Mouse (Mus musculus) stomach, embryonic 15.5 days (tissue): ENCODE measurements around the gene Gpr183. TPM values are rescaled to one million over a fixed set of nuclear protein-coding genes. Genes with fewer than 3 reads are reported as not detected.

Experiments
- ATAC-seq: fragments of 200-750 bp; cut with Nextera tagmentation; 2 replicates; pipeline ENCODE4 v1.8.0; 2017; ENCODE audit warnings: low read depth, moderate number of reproducible peaks, moderate TSS enrichment; ENCODE audit not compliant: insufficient read depth, low FRiP score
- H3K27ac ChIP-seq: fragments of 300-500 bp; sonication (generic); 2 replicates; pipeline ENCODE4 v1.5.1; 2015; ENCODE audit warnings: mild to moderate bottlenecking, inconsistent platforms
- H3K27me3 ChIP-seq: fragments of 300-500 bp; sonication (generic); replicated peaks from 2 replicates; pipeline ENCODE4 v1.6.1; 2015; ENCODE audit warnings: inconsistent platforms
- H3K36me3 ChIP-seq: fragments of 300-500 bp; sonication (generic); 2 replicates; pipeline ENCODE4 v1.6.1; 2015; ENCODE audit warnings: inconsistent platforms
- H3K4me1 ChIP-seq: fragments of 300-500 bp; sonication (generic); 2 replicates; pipeline ENCODE4 v1.6.1; 2015; ENCODE audit warnings: inconsistent platforms
- H3K4me2 ChIP-seq: fragments of 300-500 bp; sonication (generic); 2 replicates; pipeline ENCODE4 v1.6.1; 2015; ENCODE audit warnings: mild to moderate bottlenecking, inconsistent platforms
- H3K4me3 ChIP-seq: fragments of 300-500 bp; sonication (generic); replicated peaks from 2 replicates; pipeline ENCODE4 v1.5.1; 2015; ENCODE audit warnings: inconsistent platforms
- H3K9ac ChIP-seq: fragments of 300-500 bp; sonication (generic); 2 replicates; pipeline ENCODE4 v1.6.1; 2015; ENCODE audit warnings: inconsistent platforms
- H3K9me3 ChIP-seq: fragments of 300-500 bp; sonication (generic); 2 replicates; pipeline ENCODE4 v1.6.1; 2016; ENCODE audit warnings: inconsistent platforms
- WGBS: fragments of 180-500 bp; shearing (Covaris S2); methylation state at CpG from one replicate; pipeline ENCODE4 v1.1.7; 2015; 5-methylcytosine and 5-hydroxymethylcytosine counted together
- polyA plus RNA-seq: library from polyadenylated mRNA; unstranded; fragments of >200 nt; fragmentation: Nextera tagmentation; extraction: Ambion mirVana; gene quantifications from 2 replicates; pipeline ENCODE4 v1.2.1, GENCODE M21; 2015

The Gpr183 gene
- 4.1 and 4.3 TPM in 2 replicates for polyA plus RNA-seq

DNA sequence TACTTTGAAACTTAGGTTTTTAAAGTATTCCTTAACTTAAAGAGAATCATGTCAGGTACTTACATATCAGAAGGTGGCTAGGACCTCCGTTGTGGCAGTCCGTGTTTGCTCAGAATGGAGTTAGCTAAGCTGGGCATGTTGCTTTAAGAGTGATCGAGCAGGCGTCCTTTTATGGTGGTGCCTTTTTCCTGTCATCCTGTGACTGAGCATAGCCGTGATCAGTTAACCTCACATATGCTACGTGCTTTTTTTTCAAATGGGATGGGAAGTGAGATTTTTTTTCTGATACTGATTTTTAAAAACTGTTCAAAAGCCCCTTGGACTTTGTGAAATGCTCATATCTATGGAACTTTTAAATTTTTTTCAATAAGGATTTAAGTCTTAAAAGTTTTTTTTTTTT, at the start of gene Gpr183:
Gene Gpr183, minus strand, starts transcription at position 206 of the 400 bp plus-strand sequence.
- H3K27ac ChIP-seq: peak within 1 kb of the TSS; percentile 42; the same call in 1 of the 2 replicates
- H3K9ac ChIP-seq: no peak within 1 kb of the TSS

DNA sequence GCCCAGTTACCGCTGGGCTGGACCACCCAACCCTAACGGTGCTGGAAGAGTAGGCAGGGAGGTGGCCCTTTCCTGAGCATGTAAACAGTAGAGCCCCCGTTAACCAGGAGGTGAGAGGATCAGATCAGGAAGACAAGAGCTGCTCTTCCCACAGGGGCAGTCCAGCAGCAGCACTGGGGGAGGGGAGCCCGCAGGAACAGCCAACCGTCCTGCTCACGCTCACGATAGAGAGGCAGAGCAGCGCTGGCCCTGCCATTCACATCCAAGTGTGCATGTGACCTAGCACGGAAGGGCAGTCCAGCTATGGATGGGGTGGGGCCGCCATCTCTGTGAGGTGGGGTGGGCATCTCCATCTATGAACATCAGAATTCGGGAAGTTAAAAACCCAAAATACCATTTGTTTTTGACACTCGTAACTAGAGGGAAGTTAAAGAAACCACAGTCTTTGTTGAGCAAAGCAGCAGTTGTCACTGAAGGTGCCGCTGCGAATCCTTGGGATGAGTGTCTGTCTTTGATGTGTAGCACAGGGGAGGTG, 48.5 kb upstream of the Gpr183 start:
- ATAC-seq: no peak
- Histone ChIP-seq H3K27ac (no peak overlapping the region), H3K4me1 (no peaks in the 10 kb centered on the region), H3K4me2 (no peak overlapping the region), H3K36me3 (peaks cover 7% of the 10 kb centered on the region; the same call in 1 of the 2 replicates), H3K9ac (no peak overlapping the region), H3K27me3 (no peaks in the 10 kb centered on the region), H3K9me3 (no peaks in the 10 kb centered on the region), H3K4me3 (no peak overlapping the region)
- WGBS: 71% methylated on average over 14 of the region's 14 CpGs

More for the DNA sequence above, at the start of gene Gpr183:
- ATAC-seq: no peak
- Histone ChIP-seq H3K36me3 (no peaks in the 10 kb centered on the region), H3K4me3 (peak within 1 kb of the TSS; percentile 5), H3K4me1 (peaks cover 24% of the 10 kb centered on the region), H3K4me2 (peak within 1 kb of the TSS; percentile 31), H3K27me3 (no peaks in the 10 kb centered on the region), H3K9me3 (no peaks in the 10 kb centered on the region)
- 33% methylated on average over 6 of the region's 6 CpGs for WGBS

DNA sequence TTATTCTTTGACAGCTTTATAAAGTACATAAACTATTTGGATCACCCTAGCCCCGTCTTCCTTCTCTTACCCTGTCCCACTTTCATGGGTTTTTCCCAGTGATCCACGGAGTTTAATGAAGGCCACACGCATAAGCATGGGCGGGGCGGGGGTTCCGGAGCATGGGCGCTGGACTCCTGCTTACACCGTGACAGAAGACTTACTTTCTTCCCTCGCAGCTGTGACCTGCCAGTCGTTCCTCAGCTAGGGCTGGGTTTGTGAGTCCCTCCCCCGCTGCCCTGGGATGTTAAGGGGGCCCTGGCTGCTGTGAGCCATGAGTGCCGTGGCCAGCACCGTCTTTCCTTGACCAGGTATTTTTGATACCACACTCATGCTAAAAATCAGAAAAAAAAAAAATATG, 47.8 kb upstream of the Gpr183 start:
- H3K9me3 ChIP-seq: no peaks in the 10 kb centered on the region
- no peaks in the 10 kb centered on the region for H3K27me3 ChIP-seq
- 56% methylated on average over 13 of the region's 13 CpGs for WGBS
- H3K4me1 ChIP-seq: no peaks in the 10 kb centered on the region
- H3K36me3 ChIP-seq: peaks cover 8% of the 10 kb centered on the region; the same call in 1 of the 2 replicates
- H3K4me2 ChIP-seq: no peak overlapping the region
- no peak for ATAC-seq
- H3K27ac ChIP-seq: no peak overlapping the region
- no peak overlapping the region for H3K4me3 ChIP-seq
- no peak overlapping the region for H3K9ac ChIP-seq

DNA sequence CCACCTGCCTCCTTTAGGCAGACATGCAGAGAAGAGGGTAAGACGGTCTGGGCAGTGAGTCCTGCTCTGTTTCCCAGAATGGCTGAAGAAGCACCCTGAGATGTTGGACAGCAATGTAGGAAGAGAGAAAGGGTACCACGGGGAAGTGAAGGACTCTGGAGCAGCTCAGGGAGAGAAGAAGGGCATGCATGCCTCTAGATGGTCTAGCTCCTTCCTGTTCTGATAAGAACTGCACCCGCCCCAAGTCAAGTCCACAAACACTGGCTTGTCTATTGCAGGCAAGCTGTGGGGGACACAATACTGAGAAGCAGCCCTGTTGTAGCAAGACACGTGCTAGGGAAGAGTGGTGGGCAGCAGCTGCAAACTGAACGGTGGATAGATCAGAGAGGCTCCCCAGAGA, 47.2 kb upstream of the Gpr183 start:
- Histone ChIP-seq H3K4me2 (no peak overlapping the region), H3K27ac (0 out of 2 replicates have a peak overlapping the region, but pooled peaks have one; percentile 16), H3K9ac (no peak overlapping the region), H3K4me3 (no peak overlapping the region), H3K9me3 (no peaks in the 10 kb centered on the region), H3K4me1 (no peaks in the 10 kb centered on the region), H3K36me3 (peaks cover 8% of the 10 kb centered on the region; the same call in 1 of the 2 replicates), H3K27me3 (no peaks in the 10 kb centered on the region)
- WGBS: 60% methylated on average over 5 of the region's 5 CpGs
- ATAC-seq: no peak

DNA sequence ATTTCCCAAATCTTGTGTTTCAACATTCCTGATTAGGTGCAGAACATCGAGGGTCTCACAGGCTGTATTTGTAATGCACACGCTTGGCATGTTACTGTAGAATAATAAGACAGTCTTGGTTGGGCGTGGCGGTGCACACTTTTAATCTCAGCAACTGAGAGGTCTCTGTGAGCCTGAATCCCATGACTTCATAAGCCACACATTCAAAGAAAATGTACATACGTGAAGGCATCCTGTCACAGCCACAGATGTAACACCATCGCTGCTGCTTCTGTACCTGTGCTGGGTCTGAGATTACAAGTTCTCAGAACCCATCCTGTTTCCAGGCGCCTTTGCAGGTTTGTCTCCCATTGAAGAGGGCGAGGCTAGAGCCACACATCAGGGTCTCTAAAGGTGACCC, 46.8 kb upstream of the Gpr183 start:
- H3K9me3 ChIP-seq: no peaks in the 10 kb centered on the region
- no peak overlapping the region for H3K4me3 ChIP-seq
- no peak overlapping the region for H3K27ac ChIP-seq
- WGBS: 89% methylated on average over 8 of the region's 8 CpGs
- no peaks in the 10 kb centered on the region for H3K4me1 ChIP-seq
- ATAC-seq: no peak
- no peak overlapping the region for H3K9ac ChIP-seq
- H3K4me2 ChIP-seq: no peak overlapping the region
- H3K36me3 ChIP-seq: peaks cover 8% of the 10 kb centered on the region; the same call in 1 of the 2 replicates
- H3K27me3 ChIP-seq: no peaks in the 10 kb centered on the region

DNA sequence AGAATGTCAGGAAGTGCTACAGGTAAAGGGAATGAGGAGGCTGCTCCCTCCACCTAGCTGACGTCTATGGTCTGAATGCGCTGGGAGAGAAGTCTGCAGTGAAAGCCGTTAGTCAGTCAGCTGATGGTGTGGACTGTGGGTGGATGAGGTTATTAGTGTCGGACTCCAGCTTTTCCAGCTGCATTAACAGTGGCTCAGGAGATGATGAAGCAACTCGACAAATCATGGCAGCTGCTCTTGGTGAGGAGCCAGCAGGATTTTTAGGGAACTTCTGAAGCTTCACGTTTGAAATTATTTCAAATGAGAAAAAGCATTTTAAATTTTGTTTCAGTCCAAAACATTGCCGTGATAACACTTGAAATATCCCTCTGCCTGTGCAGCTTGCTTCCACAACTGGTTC, 45.3 kb upstream of the Gpr183 start:
- no peaks in the 10 kb centered on the region for H3K9me3 ChIP-seq
- WGBS: 63% methylated on average over 7 of the region's 7 CpGs
- H3K27ac ChIP-seq: no peak overlapping the region
- no peaks in the 10 kb centered on the region for H3K27me3 ChIP-seq
- H3K4me2 ChIP-seq: no peak overlapping the region
- no peak overlapping the region for H3K9ac ChIP-seq
- H3K4me3 ChIP-seq: no peak overlapping the region
- H3K36me3 ChIP-seq: peaks cover 8% of the 10 kb centered on the region; the same call in 1 of the 2 replicates
- ATAC-seq: no peak
- no peaks in the 10 kb centered on the region for H3K4me1 ChIP-seq

DNA sequence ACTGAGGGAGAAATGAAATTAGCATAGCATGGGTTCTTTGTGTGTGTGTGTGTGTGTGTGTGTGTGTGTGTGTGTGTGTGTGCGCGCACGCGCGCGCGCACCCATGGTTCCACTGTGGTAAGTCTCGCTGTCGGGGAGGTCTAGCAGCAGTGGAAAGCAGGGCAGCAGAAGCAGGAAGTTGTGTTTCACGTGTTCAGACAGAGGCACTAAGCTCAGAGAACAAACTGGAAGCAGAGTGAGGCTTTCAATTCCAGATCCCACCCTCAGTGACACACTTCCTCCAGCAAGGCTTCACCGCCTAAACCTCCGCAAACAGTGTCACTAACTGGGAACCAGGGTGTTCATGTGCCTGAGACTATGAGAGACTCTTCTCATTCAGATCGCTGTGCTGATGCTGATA, 44.5 kb upstream of the Gpr183 start:
- H3K9me3 ChIP-seq: no peaks in the 10 kb centered on the region
- H3K4me2 ChIP-seq: no peak overlapping the region
- H3K27ac ChIP-seq: no peak overlapping the region
- no peaks in the 10 kb centered on the region for H3K27me3 ChIP-seq
- H3K9ac ChIP-seq: no peak overlapping the region
- peaks cover 8% of the 10 kb centered on the region; the same call in 1 of the 2 replicates for H3K36me3 ChIP-seq
- H3K4me3 ChIP-seq: no peak overlapping the region
- no peaks in the 10 kb centered on the region for H3K4me1 ChIP-seq
- WGBS: 89% methylated on average over 13 of the region's 13 CpGs
- no peak for ATAC-seq

DNA sequence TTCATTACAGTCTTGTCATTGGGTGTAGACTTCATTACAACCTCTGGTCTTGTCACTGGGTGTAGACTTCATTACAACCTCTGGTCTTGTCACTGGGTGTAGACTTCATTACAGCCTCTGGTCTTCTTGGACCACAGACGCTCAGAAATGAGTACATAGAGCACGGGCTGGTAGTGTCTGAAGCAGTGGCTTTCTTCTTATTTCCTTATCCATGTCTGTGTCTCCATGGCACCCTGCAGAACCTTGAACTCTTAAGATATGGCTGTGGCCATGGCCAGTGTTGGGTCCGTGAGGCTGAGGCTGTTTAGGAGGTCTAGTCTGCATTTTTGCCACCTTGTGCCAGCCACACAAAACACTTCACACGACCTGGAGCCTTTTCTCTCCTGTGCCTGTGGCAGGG, 43.3 kb upstream of the Gpr183 start:
- Histone ChIP-seq H3K9ac (no peak overlapping the region), H3K27ac (no peak overlapping the region), H3K4me2 (no peak overlapping the region), H3K9me3 (no peaks in the 10 kb centered on the region), H3K4me1 (no peaks in the 10 kb centered on the region), H3K4me3 (no peak overlapping the region), H3K36me3 (peaks cover 8% of the 10 kb centered on the region; the same call in 1 of the 2 replicates), H3K27me3 (no peaks in the 10 kb centered on the region)
- no peak for ATAC-seq
- 83% methylated on average over 4 of the region's 4 CpGs for WGBS

DNA sequence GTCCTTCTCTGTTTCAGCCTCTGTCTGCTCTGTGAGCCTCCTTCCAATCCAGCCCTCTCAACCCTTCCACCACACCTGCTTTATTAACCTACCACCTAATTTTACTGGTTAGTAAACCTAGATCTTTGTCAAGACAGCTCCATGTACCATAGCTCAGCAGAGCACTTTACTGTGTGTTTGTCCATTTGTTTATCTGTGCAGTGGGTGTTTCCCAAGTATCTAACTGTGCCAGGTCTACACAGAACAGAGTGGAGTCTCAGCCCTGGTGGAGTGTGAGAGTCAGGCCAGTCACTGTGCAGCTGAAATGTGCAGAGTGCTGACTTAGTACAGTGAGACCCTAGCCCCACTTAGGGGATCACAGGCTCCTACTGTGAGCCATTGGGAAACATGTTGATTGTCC, 38.8 kb upstream of the Gpr183 start:
- ATAC-seq: no peak

DNA sequence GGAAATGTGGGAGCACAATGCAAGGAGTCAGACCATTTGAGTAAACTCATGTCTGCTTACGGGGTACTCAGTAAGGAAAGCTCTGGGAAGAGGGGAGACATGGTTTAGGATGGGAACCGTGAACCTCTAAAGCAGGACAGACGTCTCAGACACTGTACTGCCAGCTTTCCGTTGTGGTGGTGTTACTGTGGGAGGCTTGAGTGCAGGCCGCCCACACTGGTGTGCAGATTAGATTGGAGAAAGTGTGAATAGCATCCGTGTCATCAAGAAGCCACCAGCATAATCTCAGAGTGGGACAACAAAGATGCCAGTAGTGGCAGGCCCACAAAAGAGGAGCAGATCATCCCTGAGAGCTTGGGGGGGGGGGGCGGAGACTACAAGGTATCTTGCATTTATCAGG, 37.2 kb upstream of the Gpr183 start:
- 96% methylated on average over 7 of the region's 7 CpGs for WGBS
- Histone ChIP-seq H3K27me3 (no peaks in the 10 kb centered on the region), H3K27ac (no peak overlapping the region), H3K4me1 (no peaks in the 10 kb centered on the region), H3K9ac (no peak overlapping the region), H3K4me3 (no peak overlapping the region), H3K9me3 (no peaks in the 10 kb centered on the region), H3K4me2 (no peak overlapping the region), H3K36me3 (no peaks in the 10 kb centered on the region)
- no peak for ATAC-seq

More for the DNA sequence above, 38.8 kb upstream of the Gpr183 start:
- Histone ChIP-seq H3K4me1 (no peaks in the 10 kb centered on the region), H3K4me3 (no peak overlapping the region), H3K27ac (no peak overlapping the region), H3K36me3 (peaks cover 4% of the 10 kb centered on the region; the same call in 1 of the 2 replicates), H3K4me2 (no peak overlapping the region), H3K9ac (no peak overlapping the region), H3K27me3 (no peaks in the 10 kb centered on the region), H3K9me3 (no peaks in the 10 kb centered on the region)

DNA sequence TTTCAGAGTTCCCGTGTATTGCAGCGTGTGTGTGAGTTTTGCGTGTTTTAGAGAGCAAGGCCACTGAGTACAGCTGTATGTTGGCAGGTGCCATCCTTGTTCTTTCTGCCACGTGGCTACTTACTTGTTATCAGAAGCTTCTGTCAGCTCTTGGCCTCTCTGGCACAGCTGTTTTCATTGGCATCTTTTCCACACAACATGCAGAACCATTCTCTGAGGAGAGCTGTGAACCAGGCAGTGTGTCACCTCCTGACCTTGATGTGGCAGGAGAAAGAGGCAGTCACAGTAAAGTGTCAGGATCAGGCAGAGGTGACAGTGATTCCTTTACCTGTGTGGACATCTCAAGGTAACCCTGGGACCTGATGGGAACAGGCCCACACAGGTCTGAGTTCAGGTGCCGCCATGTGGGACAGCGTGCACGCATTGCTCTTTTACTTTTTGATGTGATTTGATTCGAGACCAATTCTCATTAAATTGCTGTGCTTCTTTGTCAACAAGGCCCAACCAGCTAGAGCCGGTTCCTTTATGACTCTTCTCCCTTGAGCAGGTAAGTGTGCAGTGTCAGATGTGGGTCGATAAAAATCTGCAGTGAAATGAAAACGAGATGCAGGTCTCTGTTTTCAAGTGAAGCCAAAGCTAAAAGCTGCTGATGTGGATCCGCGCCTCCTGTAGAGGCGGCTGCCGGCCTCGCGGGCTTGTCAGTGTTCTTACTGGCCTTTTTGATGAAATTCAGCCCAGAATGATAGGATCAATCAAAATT, 35.5 kb upstream of the Gpr183 start:
- Histone ChIP-seq H3K4me1 (no peaks in the 10 kb centered on the region), H3K4me2 (no peak overlapping the region), H3K27ac (no peak overlapping the region), H3K9me3 (no peaks in the 10 kb centered on the region), H3K9ac (no peak overlapping the region), H3K4me3 (no peak overlapping the region), H3K36me3 (no peaks in the 10 kb centered on the region), H3K27me3 (no peaks in the 10 kb centered on the region)
- WGBS: 92% methylated on average over 17 of the region's 17 CpGs
- ATAC-seq: no peak

DNA sequence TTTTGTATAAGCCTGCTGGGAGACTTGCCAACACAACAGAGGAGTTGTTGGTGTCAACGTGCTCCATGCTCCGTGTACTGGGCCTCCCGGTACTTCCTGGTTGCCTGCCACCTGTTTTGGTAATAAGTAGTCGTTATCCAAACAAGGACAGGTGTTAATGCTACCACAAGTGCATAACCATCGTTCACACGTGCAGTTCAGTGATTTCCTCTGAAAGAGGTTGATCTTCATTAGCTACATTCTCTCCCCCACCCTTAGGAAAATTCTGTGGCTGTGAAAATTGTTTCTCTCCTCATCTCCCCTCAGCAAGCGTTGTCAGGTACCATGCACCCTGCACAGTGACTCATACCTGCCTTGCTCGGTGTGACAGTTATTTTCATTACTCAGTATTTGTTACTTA, 34.5 kb upstream of the Gpr183 start:
- whole genome bisulfite sequencing: 71% methylated on average over 8 of the region's 8 CpGs
- Histone ChIP-seq H3K9ac (no peak overlapping the region), H3K9me3 (no peaks in the 10 kb centered on the region), H3K4me1 (no peaks in the 10 kb centered on the region), H3K27ac (no peak overlapping the region), H3K27me3 (no peaks in the 10 kb centered on the region), H3K4me2 (no peak overlapping the region), H3K4me3 (no peak overlapping the region), H3K36me3 (no peaks in the 10 kb centered on the region)
- ATAC-seq: no peak; the same call in 1 of the 2 replicates
